Mouse (Mus musculus) forelimb bud, embryonic 11.5 days (tissue): ENCODE measurements around the gene Adprhl1.

Source experiments
- DNase-seq: peaks from one replicate; pipeline ENCODE4 v3.0.0-alpha.2; 2012; ENCODE audit warnings: low read depth, low spot score

The Adprhl1 gene

DNA sequence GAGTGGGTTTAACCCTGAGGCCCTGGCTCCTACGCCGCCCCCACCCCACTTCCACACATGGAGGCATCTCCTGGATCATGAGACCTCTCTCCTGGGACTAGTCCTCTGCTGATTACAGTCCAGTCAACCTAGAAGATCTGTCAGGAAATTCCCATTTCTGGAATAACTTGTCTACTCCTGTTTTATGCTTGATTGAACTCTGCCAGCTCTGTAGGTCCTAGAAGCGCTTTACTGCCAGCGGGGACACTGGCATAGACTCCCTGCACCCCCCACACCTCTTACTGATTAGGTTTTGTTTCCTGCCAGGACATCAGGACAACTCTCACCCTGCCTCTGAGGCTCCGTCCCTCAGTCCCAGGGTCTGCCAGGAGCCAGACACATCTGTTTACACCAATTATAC is 56.5 kb downstream of the Adprhl1 start:
- no peak for DNase-seq

GRCm38 (mm10) chr8:13194818-13195217 is 59.1 kb downstream of the Adprhl1 start:
- no peak for DNase-seq

GRCm38 (mm10) chr8:13190235-13190634 is 63.7 kb downstream of the Adprhl1 start:
- no peak for DNase-seq

GRCm38 (mm10) chr8:13188857-13189256 is 65.1 kb downstream of the Adprhl1 start:
- no peak for DNase-seq

GRCm38 (mm10) chr8:13188052-13188555 is 65.9 kb downstream of the Adprhl1 start:
- no peak for DNase-seq

- no peak for DNase-seq
These were observed 66.3 kb downstream of the Adprhl1 start for GRCm38 (mm10) chr8:13187638-13188037.

- DNase-seq = no peak
These were observed 66.7 kb downstream of the Adprhl1 start for GRCm38 (mm10) chr8:13187229-13187628.

- no peak for DNase-seq
These were observed 67.1 kb downstream of the Adprhl1 start for GRCm38 (mm10) chr8:13186819-13187218.

GRCm38 (mm10) chr8:13181691-13181976 is 72.3 kb downstream of the Adprhl1 start:
- DNase-seq = no peak

DNA sequence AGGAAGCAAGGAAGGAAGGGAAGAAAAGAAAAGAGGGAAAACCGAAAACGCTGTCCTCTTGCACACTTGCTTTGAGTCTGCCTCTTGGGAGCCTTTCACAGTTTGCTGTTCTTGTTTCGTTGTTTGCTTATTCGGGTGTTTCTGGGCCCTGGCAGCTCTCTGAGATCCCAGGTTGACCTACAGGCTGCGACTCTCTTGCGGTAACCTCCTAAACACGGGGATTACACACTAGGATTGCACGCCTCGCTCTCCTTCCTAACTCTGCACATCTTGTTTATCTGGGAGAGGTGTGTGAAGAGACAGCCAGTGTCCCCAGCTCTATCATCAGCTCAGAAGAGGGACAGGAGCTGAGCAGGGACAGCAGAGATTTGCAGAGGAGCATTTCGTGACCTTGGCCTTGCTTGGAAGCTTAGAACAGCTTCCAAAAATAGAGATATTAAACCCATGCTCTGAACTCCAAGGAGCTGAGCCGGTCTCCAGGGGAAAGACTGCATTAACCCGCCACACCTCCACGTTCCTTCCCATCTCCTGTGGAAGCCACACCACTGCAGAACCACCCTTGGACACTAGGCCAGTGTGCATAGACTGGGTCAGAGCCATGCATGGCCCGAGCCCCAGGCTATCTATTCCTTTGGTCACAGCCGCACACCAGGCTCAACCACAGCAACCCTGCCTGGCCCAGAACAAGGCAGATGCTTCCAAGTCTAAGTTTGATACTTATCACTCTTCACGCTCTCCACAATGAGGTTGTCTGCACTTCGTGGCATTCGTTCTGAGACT is 72.9 kb downstream of the Adprhl1 start:
- no peak for DNase-seq

GRCm38 (mm10) chr8:13180408-13180807 is 73.6 kb downstream of the Adprhl1 start:
- DNase-seq = no peak

DNA sequence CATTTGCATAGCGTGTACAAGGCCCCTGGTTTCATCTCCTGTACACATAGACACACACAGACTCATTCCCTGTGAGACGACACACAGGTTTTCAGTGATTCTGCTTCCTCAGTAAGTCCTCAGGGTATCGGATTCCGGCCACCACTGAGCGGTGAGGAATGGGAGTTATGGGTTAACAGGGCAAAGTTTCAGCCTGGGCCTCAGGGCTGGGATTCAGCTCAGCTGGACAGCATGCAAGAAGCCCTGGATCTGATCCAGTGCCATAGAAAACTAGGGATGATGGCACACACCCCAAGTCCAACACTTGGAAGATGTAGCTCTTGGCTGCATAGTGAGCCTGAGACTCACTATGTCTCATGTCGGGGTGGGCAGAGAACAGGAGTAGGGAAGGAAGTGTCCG is 74.0 kb downstream of the Adprhl1 start:
- DNase-seq = no peak

- DNase-seq = no peak
These were observed 74.5 kb downstream of the Adprhl1 start for GRCm38 (mm10) chr8:13179482-13179881.

DNA sequence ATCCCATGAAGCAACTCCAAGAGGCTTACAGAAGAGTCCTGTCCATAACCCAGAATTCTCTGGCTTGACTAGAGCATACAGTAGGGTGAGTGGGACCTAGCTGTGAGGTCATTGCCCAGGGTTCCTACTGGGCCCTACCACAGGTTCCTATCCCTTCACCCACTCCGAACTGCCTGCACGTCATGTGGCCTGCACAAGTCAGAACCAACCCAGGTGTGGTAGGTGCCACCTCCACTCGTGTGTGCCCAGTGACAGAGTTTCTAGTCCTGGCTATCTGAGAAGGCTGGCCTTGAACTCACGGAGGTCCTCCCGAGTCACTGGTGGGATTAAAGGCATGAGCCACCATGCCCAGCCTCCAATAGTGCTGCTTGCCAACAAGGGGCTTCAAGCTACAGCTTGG is 75.8 kb downstream of the Adprhl1 start:
- DNase-seq = no peak

DNA sequence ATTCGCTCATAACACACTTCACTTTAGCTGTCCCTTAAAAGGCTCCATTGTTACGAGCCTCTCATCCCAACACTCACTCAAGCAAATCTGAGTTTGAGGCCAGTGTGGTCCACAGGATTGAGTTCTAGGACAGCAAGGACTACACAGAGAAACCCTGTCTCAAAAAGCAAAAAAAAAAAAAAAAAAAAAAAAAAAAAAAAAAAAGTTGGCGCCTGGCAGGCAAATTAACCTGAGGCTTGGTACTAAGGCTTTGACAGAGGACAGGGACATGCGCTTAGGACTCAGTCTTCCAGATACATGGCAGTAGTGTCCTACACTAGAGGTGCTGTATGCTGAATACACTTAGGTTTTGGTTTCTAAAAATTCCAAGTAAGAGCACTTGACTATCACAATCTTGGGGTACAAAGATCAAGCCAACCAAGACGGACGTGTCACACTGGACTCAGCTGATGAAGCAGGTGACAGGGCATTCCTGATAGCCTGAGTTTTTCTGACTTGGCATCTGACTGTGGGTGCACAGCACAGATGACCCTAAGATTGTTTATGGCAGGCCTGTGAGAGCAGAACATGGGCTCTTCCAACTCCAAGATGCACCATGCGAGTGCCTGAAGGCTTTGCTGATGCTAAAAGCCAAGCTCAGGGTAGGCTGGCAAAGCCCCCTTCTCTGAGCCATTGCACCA is 76.6 kb downstream of the Adprhl1 start:
- no peak for DNase-seq

- DNase-seq = no peak
These were observed 78.3 kb downstream of the Adprhl1 start for GRCm38 (mm10) chr8:13175650-13176049.

- DNase-seq = no peak
These were observed 79.2 kb downstream of the Adprhl1 start for GRCm38 (mm10) chr8:13174811-13175210.

DNA sequence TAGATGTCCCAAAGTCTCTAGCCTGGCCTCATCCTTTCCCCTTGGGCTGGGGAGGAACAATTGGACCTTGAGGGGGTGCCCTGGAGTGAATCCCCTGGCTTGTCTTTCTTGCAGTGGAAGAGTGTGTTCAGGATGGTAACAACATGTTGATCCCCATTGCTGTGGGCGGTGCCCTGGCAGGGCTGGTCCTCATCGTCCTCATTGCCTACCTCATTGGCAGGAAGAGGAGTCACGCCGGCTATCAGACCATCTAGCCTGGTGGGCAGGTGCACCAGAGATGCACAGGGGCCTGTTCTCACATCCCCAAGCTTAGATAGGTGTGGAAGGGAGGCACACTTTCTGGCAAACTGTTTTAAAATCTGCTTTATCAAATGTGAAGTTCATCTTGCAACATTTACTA is 79.7 kb downstream of the Adprhl1 start:
- no peak for DNase-seq
